Mouse (Mus musculus): Measurements from ENCODE around the gene Dusp12. TPM values are rescaled to one million over a fixed set of nuclear protein-coding genes. Genes with fewer than 3 reads are reported as not detected.

Dusp12 gene
- polyA plus RNA-seq (2015; fragmentation: Illumina TruSeq; extraction: RNeasy Lipid Tissue Mini Kit (QIAGEN cat#74804); ENCODE audit: low read depth, low replicate concordance) = 26.2 TPM

DNA sequence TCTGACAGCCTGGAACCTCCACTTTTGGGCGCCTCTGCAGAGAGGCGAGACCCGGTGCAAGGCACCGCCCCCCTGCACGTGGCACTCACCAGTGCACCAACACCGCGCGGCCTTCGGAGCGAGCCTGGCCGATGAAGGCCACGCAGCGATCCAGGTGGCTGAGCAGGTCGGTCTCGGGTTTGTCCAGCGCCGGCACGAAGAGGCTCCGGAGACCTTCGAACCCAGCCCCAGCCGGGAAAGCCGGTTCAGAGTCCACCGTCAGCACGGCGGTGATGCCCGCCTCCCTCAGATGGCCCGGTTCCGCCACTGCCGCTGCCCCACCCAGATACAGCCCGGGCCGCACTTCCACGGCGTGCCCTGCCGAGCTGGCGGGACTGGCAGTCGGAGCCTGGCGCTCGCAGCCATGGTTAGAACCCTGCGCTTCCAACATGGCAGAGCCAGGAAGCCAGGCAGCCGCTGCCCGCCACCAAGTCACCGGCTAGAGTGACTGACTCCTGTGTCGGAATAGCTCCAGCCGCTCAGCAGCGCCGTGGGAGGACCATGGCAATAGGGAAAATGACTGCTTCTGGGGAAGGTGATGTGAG, at the start of gene Dusp12, which contains the start of gene Gm26620:
TSS of gene Dusp12 (minus strand) at position 563 of the 584 bp plus-strand sequence.
TSS of gene Gm26620 (plus strand) at position 88 of the 584 bp plus-strand sequence.

DNA sequence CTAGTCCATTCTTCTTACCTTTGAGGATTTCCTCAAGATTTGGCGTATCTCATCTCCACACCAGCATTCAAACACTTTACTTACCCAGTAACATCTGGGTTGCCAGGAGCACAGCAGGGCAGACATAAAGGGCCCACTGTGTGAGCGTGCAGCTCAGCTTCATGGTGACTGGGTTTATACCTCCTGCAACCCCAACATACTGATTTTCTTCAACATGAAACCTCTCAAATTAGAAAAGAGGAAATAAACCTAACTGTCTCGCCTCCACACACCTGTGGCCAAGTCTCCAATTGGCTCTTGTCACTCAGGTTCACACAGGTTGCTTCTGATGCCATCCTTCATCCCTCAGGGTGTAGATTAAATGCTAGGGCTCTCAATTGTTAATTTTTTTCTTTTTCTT, 42.0 kb upstream of the Dusp12 start, which contains the start of gene Fcrla:
TSS of gene Fcrla (minus strand) at position 206 of the 400 bp plus-strand sequence.

DNA sequence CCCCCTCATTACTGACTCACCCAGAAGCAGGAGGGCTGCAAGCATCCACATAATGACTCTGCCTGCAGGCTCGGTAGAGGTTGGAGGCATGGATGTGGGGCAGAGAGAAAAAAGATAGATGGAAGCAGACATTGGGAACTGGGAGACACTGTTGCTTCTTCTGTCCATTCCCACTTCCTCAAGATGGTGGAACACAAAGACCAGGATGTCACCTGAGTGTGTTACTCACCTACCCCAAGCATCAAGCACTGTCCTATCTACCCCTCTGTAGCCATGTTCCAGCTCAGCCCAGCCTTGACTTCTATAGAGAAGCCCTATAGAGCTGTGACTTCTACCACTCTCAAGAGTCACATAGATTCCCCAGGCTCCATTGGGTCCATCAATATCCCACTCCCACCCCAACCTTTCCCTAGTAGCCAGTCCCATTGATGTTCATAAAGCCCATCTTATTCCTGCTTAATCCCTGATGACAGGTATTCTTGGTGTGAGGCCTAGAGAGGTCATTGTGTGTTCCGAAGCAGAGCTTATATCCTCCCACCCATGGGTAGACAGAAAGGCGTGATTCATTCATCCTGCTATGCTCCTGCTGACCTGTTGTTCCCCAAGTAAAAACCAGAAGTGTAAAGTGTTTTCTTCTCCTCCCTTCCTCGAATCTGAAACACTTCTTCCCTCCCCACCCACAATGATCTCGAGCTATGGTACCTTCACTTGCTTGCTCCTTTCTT, 27.7 kb upstream of the Dusp12 start, which contains the start of gene Fcrlb:
TSS of gene Fcrlb (minus strand) at position 51 of the 725 bp plus-strand sequence.

DNA sequence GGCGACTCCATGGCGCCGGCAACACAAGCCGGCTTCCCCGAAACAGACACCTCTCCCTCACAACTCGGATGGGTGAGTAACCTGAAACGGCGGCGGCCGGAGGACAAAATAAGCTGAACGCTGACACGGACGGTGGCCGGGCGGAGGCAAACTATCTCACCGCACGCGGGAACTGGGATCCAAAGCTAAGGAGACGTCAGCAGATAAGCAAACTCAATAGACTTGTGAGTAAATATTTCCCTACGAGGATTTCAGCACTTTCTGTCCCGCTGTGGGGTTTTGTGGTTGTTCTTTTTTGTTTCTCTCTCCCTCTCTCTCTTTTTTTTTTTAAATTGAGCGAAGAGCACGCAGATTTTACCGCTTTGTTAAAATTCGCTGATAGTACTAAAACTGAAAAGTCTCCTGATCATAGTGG, 17.6 kb downstream of the Dusp12 start, which contains the start of gene Atf6:
TSS of gene Atf6 (minus strand) at position 81 of the 415 bp plus-strand sequence.

Other genes with a start within 250 kb of the Dusp12 start
- 7.2 TPM for gene Olfml2b, start 241.0 kb downstream of the Dusp12 start, polyA plus RNA-seq (2015; fragmentation: Illumina TruSeq; extraction: RNeasy Lipid Tissue Mini Kit (QIAGEN cat#74804); ENCODE audit: low read depth, low replicate concordance)
- 30.0 TPM for gene Atf6, start 17.8 kb downstream of the Dusp12 start, polyA plus RNA-seq (2015; fragmentation: Illumina TruSeq; extraction: RNeasy Lipid Tissue Mini Kit (QIAGEN cat#74804); ENCODE audit: low read depth, low replicate concordance)
- not detected for gene Gm26620, start 475 bp downstream of the Dusp12 start, polyA plus RNA-seq (2015; fragmentation: Illumina TruSeq; extraction: RNeasy Lipid Tissue Mini Kit (QIAGEN cat#74804); ENCODE audit: low read depth, low replicate concordance)
- gene Fcrlb, start 27.4 kb upstream of the Dusp12 start, polyA plus RNA-seq (2015; fragmentation: Illumina TruSeq; extraction: RNeasy Lipid Tissue Mini Kit (QIAGEN cat#74804); ENCODE audit: low read depth, low replicate concordance) = 0.37 TPM
- not detected for gene Fcrla, start 42.0 kb upstream of the Dusp12 start, polyA plus RNA-seq (2015; fragmentation: Illumina TruSeq; extraction: RNeasy Lipid Tissue Mini Kit (QIAGEN cat#74804); ENCODE audit: low read depth, low replicate concordance)
- 5.2 TPM for gene Fcgr2b, start 91.0 kb upstream of the Dusp12 start, polyA plus RNA-seq (2015; fragmentation: Illumina TruSeq; extraction: RNeasy Lipid Tissue Mini Kit (QIAGEN cat#74804); ENCODE audit: low read depth, low replicate concordance)
- gene Fcgr4, start 133.4 kb upstream of the Dusp12 start, polyA plus RNA-seq (2015; fragmentation: Illumina TruSeq; extraction: RNeasy Lipid Tissue Mini Kit (QIAGEN cat#74804); ENCODE audit: low read depth, low replicate concordance) = 0.74 TPM
- 32.3 TPM for gene Fcgr3, start 179.4 kb upstream of the Dusp12 start, polyA plus RNA-seq (2015; fragmentation: Illumina TruSeq; extraction: RNeasy Lipid Tissue Mini Kit (QIAGEN cat#74804); ENCODE audit: low read depth, low replicate concordance)
- gene Cfap126, start 228.4 kb upstream of the Dusp12 start, polyA plus RNA-seq (2015; fragmentation: Illumina TruSeq; extraction: RNeasy Lipid Tissue Mini Kit (QIAGEN cat#74804); ENCODE audit: low read depth, low replicate concordance) = 5.5 TPM

Measured in brain, adult 10 weeks (tissue).